Mouse (Mus musculus) common myeloid progenitor, adult 5-6 weeks (primary cell): Measurements from ENCODE around the gene Ccs. TPM values are rescaled to one million over a fixed set of nuclear protein-coding genes. Genes with fewer than 3 reads are reported as not detected.
A peak's percentile ranks its signal among the peaks of the same experiment; 100 is the strongest.
"Not testable (repeated sequence)": the region's sequence is repeated elsewhere in the genome, so short reads cannot be mapped to it uniquely, and the experiment has no call there.

Source experiments
- ATAC-seq: replicated peaks from 2 replicates; pipeline ENCODE4 v1.8.0; 2016; ENCODE audit warnings: low read depth, mild to moderate bottlenecking, moderate TSS enrichment, inconsistent platforms; ENCODE audit not compliant: poor library complexity, severe bottlenecking
- total RNA-seq: library from RNA; stranded (forward); fragments of 200-1000, 187-1606 nt; gene quantifications from 2 replicates; pipeline ENCODE4 v1.2.3, GENCODE M21; 2017

Ccs gene
- 37.3 and 61.4 TPM in 2 replicates for total RNA-seq

GRCm38 (mm10) chr19:4839149-4839548 lies at the start of gene Ccs, which contains the start of gene Ccdc87:
Gene Ccs (minus strand): TSS chr19:4839332.
Gene Ccdc87 (plus strand): TSS chr19:4839366.
- peak; percentile 94 for ATAC-seq

DNA sequence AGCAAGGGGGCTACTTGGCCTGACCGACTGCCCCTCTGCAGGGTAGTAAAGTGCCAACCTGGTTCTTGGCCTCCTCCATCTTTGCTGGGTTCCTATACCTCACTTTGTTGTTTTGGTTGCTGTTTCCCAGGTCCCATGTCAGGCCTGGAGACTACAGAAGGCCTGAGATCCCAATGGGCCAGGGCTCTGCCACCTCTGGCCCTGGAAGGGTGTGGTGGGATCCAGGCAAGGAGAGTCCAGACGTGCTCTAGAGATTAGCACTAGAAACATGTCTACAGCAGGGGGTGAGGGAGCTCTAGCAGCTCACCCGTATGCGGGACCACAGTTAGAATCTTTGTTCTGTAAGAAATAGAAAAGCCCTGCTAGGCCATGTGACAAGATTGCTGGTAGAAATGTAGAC lies 44.8 kb upstream of the Ccs start:
- ATAC-seq, result no peak

DNA sequence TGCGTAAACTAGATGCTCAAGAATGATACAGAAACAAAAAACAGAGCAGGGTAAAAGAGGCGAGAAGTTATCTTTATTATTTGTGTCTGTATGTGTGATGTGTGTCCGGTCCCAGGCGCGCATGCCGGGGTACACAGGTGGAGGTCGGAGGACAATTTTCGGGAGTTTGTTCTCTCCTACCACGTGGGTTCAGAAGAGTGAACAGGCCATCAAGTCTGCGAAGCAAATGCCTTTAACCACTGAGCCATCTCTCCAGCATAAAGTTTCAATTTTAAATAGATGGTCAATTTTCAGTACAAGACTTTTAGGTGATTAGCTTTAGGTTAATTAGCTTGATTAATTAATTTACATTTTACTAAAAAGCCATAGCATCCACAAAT lies 40.2 kb upstream of the Ccs start:
- ATAC-seq, result no peak

DNA sequence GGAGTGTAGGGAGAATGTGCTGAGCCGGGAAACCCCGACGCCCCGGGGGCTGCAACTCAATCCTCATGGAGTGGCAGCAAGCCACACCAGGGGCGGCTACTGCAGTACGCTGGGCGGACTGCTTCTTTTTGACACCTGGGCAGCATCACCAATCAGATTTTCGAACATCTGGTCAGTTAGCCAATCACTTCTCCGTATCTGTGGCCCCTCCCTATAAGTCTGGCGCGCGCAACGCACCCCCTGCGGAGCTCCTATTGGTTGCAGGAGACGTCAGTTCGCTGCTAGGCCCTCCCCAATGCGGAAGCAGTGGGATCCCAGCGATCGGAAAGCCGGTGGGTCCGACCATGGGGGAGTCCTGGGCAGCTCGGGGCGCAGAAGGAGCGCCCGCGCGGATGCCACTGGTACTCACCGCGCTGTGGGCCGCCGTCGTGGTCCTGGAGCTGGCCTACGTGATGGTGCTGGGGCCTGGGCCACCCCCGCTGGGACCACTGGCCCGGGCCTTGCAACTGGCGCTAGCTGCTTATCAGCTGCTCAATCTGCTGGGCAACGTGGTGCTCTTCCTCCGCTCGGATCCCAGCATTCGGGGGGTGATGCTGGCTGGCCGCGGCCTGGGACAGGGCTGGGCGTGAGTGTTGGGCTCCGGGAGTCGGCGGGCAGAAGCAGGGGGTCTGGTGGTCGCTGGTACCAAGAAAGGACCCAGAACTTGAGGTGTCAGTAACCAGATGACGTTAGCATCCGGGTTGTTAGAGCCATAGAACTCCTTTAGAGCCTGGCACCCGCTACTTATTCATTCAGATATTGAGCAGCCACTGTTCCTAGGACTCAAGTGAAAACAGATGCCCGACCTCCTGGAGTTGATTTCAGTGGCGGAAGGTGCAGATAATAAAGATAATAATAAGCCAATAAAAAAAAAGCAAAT lies 39.5 kb upstream of the Ccs start, which contains the start of gene Zdhhc24:
Gene Zdhhc24, plus strand, starts transcription at position 264 of the 919 bp plus-strand sequence.
- peak; percentile 99 for ATAC-seq

DNA sequence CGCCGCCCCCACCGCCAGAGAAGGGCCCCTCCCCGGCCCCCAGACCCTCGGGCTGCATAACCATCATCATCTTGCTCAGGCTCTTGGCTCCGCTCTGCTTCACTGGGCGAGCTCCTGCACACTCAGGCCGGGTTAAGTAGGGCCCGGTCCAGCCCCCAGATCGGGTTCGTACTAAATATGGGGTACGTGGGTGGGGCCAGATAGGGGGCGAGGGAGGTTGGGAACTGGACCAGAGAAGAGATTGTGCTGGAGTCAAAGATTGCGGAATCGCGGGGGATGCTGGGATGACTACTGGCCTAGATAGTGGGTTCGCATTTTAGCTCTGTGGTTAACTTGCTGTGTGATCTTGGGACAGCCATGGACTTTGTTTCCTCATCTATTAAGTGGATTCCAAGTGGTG lies 38.7 kb upstream of the Ccs start, which contains the start of gene Actn3:
Gene Actn3, minus strand, starts transcription at position 125 of the 400 bp plus-strand sequence.
- peak; percentile 10; the same call in 1 of the 2 replicates for ATAC-seq

DNA sequence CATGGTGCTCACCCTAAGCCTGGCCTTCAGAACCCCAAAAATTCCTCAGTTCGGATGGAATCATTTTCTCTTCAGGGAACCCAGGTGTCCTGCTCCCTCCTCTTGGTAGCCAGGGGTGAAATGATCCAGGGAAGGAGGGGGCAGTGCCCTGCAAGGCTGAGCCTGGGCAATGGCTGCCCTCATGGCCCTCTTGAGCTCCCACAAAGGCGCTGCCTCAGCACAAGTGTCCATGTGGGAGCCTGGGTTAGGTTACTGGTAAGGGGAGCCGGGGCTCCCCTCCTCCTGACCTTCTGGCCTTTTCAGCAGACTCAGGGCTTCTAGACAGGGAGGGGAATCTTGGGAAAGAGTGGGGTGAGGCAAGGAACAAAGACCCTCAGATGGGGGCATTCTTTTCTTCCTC lies 37.6 kb upstream of the Ccs start:
- no peak for ATAC-seq

DNA sequence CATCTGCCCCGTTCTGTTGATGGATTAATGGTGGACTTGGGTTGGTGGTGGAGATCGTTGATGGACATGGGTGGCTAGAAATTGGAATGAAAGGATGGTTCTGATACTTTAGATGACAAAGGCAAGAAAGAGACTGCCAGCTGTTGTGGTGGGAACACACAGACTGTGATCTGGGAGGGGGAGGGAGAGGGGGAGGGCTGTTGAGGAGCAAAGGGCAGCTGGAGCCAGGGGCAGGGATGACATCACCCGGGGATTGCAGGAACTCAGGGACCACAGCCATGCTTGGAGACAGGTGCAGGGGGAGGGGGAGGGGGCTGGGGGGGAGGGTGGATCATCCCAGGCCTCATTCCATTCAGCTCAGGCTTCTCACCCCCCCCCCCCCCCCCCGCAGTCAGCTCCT lies 37.1 kb upstream of the Ccs start:
- no peak for ATAC-seq

DNA sequence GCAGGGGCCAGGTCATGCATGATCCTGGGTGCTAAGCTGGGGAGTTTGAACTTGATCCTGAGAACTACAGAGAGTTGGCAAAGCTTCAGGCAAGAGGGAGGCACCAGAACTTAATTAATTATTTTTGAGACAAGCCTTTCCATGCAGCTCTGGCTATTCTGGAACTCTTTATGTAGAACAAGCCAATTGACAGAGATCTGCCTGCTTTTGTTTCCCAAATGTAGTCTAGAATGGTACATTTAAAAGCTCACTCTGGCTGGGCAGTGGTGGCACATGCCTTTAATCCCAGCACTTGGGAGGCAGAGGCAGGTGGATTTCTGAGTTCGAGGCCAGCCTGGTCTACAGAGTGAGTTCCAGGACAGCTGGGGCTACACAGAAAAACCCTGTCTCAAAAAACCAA lies 35.5 kb upstream of the Ccs start:
- not testable (repeated sequence) for ATAC-seq

GRCm38 (mm10) chr19:4865147-4865546 lies 26.0 kb upstream of the Ccs start:
- peak; percentile 73 for ATAC-seq

GRCm38 (mm10) chr19:4863048-4863447 lies 23.9 kb upstream of the Ccs start:
- no peak for ATAC-seq

DNA sequence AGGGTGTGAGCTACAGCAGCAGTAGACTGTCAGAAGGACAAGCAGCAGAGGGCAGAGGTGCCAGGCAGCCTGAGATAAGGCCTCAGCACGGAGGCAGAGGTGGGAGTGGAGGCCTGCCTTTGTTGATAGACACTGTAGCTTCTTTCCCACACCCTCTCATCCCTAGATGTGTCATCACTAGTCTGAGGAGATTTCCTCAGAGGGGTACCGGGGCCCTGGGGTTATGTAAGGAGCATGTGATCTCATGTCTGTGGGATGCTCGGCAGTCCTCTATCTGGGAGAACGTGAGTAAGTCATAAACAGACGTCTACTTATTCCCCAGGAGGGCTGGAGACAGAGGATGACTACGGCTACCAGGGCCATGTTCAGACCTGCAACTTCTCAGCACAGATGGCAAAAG lies 19.9 kb upstream of the Ccs start:
- no peak; the same call in 1 of the 2 replicates for ATAC-seq

GRCm38 (mm10) chr19:4855951-4856350 lies 16.8 kb upstream of the Ccs start:
- no peak for ATAC-seq

- no peak for ATAC-seq
These were observed 16.3 kb upstream of the Ccs start for GRCm38 (mm10) chr19:4855470-4855820.

- peak; percentile 84 for ATAC-seq
These were observed 15.7 kb upstream of the Ccs start, which contains the start of gene Ctsf for GRCm38 (mm10) chr19:4854552-4855469. Gene Ctsf (plus strand): TSS chr19:4855130.

DNA sequence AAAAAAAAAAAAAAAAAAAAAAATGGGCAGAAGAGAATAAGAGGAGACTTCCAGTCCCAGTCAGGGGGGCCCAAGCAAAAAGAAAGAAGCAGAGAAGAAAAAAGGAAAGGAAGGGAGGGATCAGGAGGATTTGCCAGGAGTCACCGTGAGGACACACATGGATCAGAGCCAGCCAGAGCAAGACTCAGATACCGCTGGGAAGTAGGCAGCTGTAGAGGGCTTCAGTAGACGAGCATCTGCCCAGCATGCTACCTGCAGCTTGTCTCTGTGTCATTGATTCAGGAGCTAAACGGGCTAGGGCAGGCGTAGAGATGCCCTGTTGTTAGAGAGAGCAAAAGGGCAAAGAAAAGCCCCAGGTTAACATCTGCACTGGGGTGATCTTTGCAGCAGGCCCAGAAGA lies 11.1 kb upstream of the Ccs start:
- no peak for ATAC-seq

DNA sequence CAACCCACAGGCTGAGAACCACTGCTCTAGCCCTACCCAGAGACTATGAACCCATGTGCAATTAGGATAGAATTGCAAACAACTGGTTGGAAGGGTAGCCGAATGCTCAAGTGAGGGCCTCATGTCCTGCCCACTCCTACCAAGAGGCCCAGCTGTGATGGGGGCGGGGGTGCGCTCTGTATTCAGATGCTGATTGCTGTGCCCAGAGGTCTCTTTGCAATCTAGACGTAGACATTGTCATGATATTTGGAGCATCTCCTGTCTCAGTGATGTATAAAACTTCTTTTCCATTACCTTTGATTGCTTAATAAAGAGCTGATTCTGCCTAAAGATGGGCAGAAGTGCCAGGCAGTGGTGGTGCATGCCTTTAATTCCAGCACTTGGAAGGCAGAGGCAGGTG lies 10.7 kb upstream of the Ccs start:
- no peak for ATAC-seq

- peak; percentile 84 for ATAC-seq
These were observed 8.4 kb upstream of the Ccs start for GRCm38 (mm10) chr19:4847490-4847889.

- no peak for ATAC-seq
These were observed 6.7 kb upstream of the Ccs start for GRCm38 (mm10) chr19:4845846-4846245.

DNA sequence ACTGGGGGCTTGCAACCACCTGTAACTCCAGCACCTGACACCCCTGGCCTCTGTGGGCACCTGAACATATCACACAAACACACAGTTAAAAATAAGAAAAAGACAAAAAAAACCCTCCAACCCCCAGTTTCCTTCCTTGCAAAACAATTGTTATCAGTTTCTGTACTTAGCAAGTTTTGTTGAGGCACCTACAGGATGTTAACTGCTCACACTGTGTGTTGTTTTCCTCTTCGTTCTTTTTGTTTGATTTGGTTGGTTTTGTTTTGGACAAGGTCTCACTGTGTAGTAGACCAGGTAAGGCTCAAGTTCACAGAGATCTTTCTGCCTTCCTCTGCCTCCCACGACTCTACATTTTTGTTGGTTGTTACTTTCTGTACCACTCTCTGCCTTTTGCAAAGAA lies 3.5 kb upstream of the Ccs start:
- ATAC-seq, result no peak

DNA sequence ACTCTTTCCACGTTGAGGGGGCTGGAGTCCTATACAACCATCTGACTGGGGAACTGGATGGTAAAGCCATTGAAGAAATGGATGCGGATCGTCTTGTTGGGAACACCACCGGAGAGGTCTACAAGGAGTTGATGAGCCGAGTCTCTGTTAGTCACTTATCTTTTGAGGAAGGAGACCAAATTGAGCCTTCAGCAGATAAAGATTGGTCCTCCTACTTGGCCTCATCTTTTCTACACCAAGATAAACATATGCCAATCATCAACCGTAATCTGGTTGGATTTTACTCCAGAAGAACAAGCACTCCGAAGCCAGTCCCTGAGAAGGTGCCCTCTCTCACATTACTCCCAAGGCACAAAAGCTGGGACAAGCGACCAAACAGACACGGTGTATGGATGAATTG lies 1.7 kb upstream of the Ccs start:
- no peak for ATAC-seq
